Mouse (Mus musculus) spleen, adult 2 months (tissue): ENCODE results near the gene Zcchc7. TPM values are rescaled to one million over a fixed set of nuclear protein-coding genes. Genes with fewer than 3 reads are reported as not detected.
A peak's percentile ranks its signal among the peaks of the same experiment; 100 is the strongest.

Experiments used
- DNase-seq, 2 experiments: peaks; one replicate each; pipeline versions ENCODE4 v3.0.0 to v3.0.0-alpha.2; 2012 to 2021; ENCODE audit warnings: low spot score in 2 of 2, low read depth in 1 of 2
- H3K27ac ChIP-seq: fragments of 200-500 bp; 2 replicates; pipeline ENCODE4 v1.5.1; 2012; ENCODE audit warnings: low read length, inconsistent platforms; ENCODE audit not compliant: insufficient read depth
- H3K27me3 ChIP-seq: fragments of 200-500 bp; 2 replicates; pipeline ENCODE4 v1.6.1; 2012; ENCODE audit warnings: mild to moderate bottlenecking, moderate library complexity, low read length, inconsistent platforms; ENCODE audit not compliant: control insufficient read depth, insufficient read depth
- H3K36me3 ChIP-seq: fragments of 200-500 bp; 2 replicates; pipeline ENCODE4 v1.6.1; 2012; ENCODE audit warnings: mild to moderate bottlenecking, low read length, inconsistent platforms; ENCODE audit not compliant: control insufficient read depth, insufficient read depth
- H3K4me1 ChIP-seq: fragments of 200-500 bp; 2 replicates; pipeline ENCODE4 v1.6.1; 2011; ENCODE audit warnings: inconsistent platforms; ENCODE audit not compliant: control insufficient read depth, insufficient read depth, insufficient read length
- H3K4me3 ChIP-seq: fragments of 200-500 bp; 2 replicates; pipeline ENCODE4 v1.5.1; 2011; ENCODE audit warnings: mild to moderate bottlenecking, inconsistent platforms; ENCODE audit not compliant: insufficient read depth, insufficient read length; ENCODE audit errors: extremely low read depth
- CTCF ChIP-seq: fragments of 200-500 bp; IDR thresholded peaks from 2 replicates; pipeline ENCODE4 v1.5.1; 2011; ENCODE audit warnings: mild to moderate bottlenecking, inconsistent platforms; ENCODE audit not compliant: insufficient read depth, insufficient read length, insufficient replicate concordance; ENCODE audit errors: extremely low read depth
- POLR2A ChIP-seq: fragments of 200-500 bp; IDR thresholded peaks from 2 replicates; pipeline ENCODE4 v1.6.1; 2011; ENCODE audit warnings: low read depth, low read length, inconsistent platforms
- WGBS: fragments of 180-500 bp; shearing (Covaris S2); methylation state at CpG from one replicate; pipeline ENCODE4 v1.1.7; 2018; 5-methylcytosine and 5-hydroxymethylcytosine counted together
- polyA plus RNA-seq: library from polyadenylated mRNA; depleted of rRNA; stranded (reverse); fragments of >200 nt; gene quantifications from 2 replicates; pipeline ENCODE4 v1.2.3, GENCODE M21; 2012

Gene Zcchc7
- polyA plus RNA-seq, 1 experiment, result 13.3 TPM

GRCm38 (mm10) chr4:44872048-44872447 is 116.4 kb downstream of the Zcchc7 start:
- Histone ChIP-seq H3K36me3 (no peaks in the 10 kb centered on the region), H3K27me3 (no peaks in the 10 kb centered on the region), H3K27ac (peak overlapping the region; percentile 73), H3K4me3 (no peak overlapping the region), H3K4me1 (no peaks in the 10 kb centered on the region; the same call in 1 of the 2 replicates)
- 58% methylated on average over 1 of the region's 1 CpGs for WGBS
- TF ChIP-seq POLR2A (no peak), CTCF (no peak)
- DNase-seq, result no peak

DNA sequence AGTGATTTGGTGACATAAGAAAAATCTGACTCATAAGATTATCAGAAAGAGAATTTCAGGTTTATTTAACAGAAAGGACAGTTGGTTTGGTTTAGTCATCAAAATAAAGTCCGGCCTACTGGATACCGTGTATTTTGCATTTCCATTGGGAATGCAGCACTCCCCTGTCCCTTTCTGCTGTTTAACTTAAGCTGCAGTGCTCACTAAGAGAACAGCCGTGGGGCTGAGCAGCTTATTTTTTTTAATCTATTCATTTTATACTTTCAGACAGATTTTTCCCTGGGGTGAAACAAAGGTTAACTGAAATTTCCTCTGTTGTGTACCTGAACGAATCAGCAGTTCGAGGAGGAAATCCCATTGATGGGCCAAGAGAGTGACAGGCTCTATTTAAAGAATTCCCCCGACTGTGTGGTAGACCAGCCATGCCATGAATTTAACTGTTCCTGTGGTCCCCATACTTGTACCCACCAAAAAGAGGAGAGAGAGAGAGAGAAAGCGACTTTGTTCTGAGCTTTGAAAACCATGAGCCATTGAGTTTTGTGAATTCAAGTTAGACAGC is 124.5 kb downstream of the Zcchc7 start:
- 28% methylated on average over 7 of the region's 7 CpGs for WGBS
- peak overlapping the region; percentile 72; the same call in 1 of the 2 replicates for H3K27ac ChIP-seq
- no peaks in the 10 kb centered on the region for H3K36me3 ChIP-seq
- peaks cover 5% of the 10 kb centered on the region for H3K4me1 ChIP-seq
- H3K27me3 ChIP-seq, result no peaks in the 10 kb centered on the region
- DNase-seq, result no peak
- no peak overlapping the region for H3K4me3 ChIP-seq
- TF ChIP-seq POLR2A (no peak), CTCF (no peak)

- H3K27ac ChIP-seq, result peak overlapping the region; percentile 80
- no peaks in the 10 kb centered on the region for H3K27me3 ChIP-seq
- H3K4me3 ChIP-seq, result no peak overlapping the region
- H3K36me3 ChIP-seq, result no peaks in the 10 kb centered on the region
- DNase-seq, result no peak
- no peak for TF ChIP-seq POLR2A
- TF ChIP-seq CTCF, result no peak
- peaks cover 16% of the 10 kb centered on the region for H3K4me1 ChIP-seq
- WGBS, result 39% methylated on average over 6 of the region's 6 CpGs
Measured at GRCm38 (mm10) chr4:44886143-44886542, 130.5 kb downstream of the Zcchc7 start.

- Histone ChIP-seq H3K4me1 (peaks cover 24% of the 10 kb centered on the region; the same call in 1 of the 2 replicates), H3K36me3 (peaks cover 8% of the 10 kb centered on the region), H3K27ac (peak overlapping the region; percentile 50), H3K27me3 (no peaks in the 10 kb centered on the region), H3K4me3 (no peak overlapping the region)
- no peak for TF ChIP-seq POLR2A
- TF ChIP-seq CTCF, result no peak
- WGBS, result 45% methylated on average over 6 of the region's 6 CpGs
- DNase-seq, result no peak
Measured at GRCm38 (mm10) chr4:44891344-44891743, 135.7 kb downstream of the Zcchc7 start.

DNA sequence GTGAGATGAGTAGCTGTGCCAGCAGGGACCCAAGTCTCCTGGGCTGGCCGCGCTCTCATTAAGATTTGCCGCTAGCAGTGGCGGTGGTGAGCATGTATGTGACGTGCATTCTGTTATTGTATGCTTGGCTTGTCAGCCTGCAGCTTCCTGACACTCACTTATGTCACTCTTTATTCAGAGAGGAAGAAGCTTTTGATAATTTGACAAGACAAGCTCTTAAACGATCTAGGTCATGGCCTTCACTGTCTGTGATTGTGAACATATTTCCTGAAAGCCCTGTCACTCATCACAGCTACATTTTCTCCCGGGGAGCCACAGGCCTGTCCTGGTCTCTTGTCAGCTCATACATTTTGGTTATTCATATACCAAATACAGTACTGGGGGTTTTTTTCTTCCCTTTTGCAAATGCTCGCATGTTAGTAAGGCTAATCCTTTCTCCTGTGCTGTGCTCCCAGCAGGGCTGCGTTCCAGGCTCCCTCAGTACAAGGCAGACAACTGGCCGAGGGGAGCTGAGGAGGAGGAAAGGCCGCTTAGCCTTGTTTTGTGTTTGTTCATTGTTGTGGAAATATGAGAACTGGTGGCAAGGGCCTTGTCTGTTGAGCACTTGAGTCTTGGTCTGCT is 150.1 kb downstream of the Zcchc7 start:
- Histone ChIP-seq H3K36me3 (peaks cover 2% of the 10 kb centered on the region), H3K4me3 (no peak overlapping the region), H3K27me3 (no peaks in the 10 kb centered on the region), H3K4me1 (peaks cover 6% of the 10 kb centered on the region; the same call in 1 of the 2 replicates), H3K27ac (peak overlapping the region; percentile 96)
- peak; percentile 75 to 77 for DNase-seq
- TF ChIP-seq CTCF (no peak), POLR2A (peak; percentile 25; the same call in 1 of the 2 replicates)
- 32% methylated on average over 11 of the region's 11 CpGs for WGBS

DNA sequence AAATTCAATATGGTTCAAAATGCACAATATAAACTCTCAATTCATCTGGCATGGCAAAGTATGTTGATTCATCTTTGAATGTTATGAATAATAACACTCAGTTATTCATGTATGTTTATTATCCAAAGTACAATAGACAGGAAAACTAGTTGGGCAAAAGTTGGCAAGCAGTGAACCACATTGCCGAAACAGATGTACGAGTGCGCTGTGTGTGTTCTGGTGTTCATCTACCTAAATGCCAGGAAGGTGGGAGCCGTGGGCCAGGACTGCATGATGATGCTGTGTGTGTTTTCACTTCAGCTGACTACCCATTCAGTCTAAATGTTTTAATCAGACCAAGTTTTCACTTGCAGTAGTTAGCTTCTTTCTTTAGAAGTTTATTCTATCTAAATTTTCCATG is 150.7 kb downstream of the Zcchc7 start:
- DNase-seq, result no peak
- H3K4me1 ChIP-seq, result peaks cover 6% of the 10 kb centered on the region; the same call in 1 of the 2 replicates
- no peak overlapping the region for H3K4me3 ChIP-seq
- no peaks in the 10 kb centered on the region for H3K27me3 ChIP-seq
- peaks cover 2% of the 10 kb centered on the region for H3K36me3 ChIP-seq
- no peak for TF ChIP-seq CTCF
- TF ChIP-seq POLR2A, result no peak
- WGBS, result 48% methylated on average over 4 of the region's 4 CpGs
- peak overlapping the region; percentile 72 for H3K27ac ChIP-seq

GRCm38 (mm10) chr4:44910065-44910464 is 154.4 kb downstream of the Zcchc7 start:
- peak overlapping the region; percentile 74; the same call in 1 of the 2 replicates for H3K27ac ChIP-seq
- 22% methylated on average over 2 of the region's 2 CpGs for WGBS

More at GRCm38 (mm10) chr4:44910065-44910464, 154.4 kb downstream of the Zcchc7 start:
- H3K4me1 ChIP-seq, result peaks cover 7% of the 10 kb centered on the region; the same call in 1 of the 2 replicates
- peak; percentile 61 to 64 for DNase-seq
- TF ChIP-seq CTCF (peak; percentile 51; the same call in 1 of the 2 replicates), POLR2A (no peak)
- no peak overlapping the region for H3K4me3 ChIP-seq
- no peaks in the 10 kb centered on the region for H3K36me3 ChIP-seq
- H3K27me3 ChIP-seq, result no peaks in the 10 kb centered on the region
